Mouse (Mus musculus): ENCODE results near the gene Dhx38.

DNA sequence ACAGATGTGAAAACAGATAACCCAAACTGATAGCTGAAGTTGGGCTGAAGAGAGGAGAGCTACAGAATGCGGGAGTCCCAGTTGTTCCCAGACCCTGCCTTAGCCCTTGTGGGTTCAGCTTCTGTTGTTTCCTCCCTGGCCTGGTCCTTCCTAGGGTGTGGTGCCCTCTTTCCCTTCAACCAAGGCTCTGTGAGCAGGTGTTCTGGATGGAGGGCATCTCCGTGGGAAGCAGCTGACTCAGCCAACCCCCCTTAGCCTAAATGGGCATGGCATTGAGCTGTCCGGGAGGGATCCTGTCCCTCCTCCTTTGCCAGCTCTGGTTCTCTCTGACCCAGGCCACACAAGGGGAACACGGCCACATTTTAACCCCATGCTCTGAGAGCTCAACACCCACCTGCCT is 10.7 kb upstream of the Dhx38 start:
- TF ChIP-seq POLR2A (IDR thresholded peaks at IDR 0.05; ENCODE audit: borderline replicate concordance, control insufficient read depth, low read depth, low read length) (no peak), CTCF (IDR thresholded peaks at IDR 0.05; ENCODE audit: control insufficient read depth, insufficient read depth, low read length) (no peak)
